Mouse (Mus musculus): ENCODE results near the gene Hoxd1. TPM values are rescaled to one million over a fixed set of nuclear protein-coding genes. Genes with fewer than 3 reads are reported as not detected.
A peak's percentile ranks its signal among the peaks of the same experiment; 100 is the strongest.

Hoxd1 gene
- total and polyA plus RNA-seq, 3 experiments: 0.05 TPM; not detected in 2

- Histone ChIP-seq H3K4me3 (ENCODE audit: low read depth, low read length) (no peak overlapping the region), H3K36me3 (replicated peaks) (peaks cover 2% of the 10 kb centered on the region), H3K9me3 (replicated peaks) (no peaks in the 10 kb centered on the region), H3K4me1 (ENCODE audit: insufficient read depth, low read depth, low read length) (peaks cover 7% of the 10 kb centered on the region), H3K27me3 (ENCODE audit: insufficient read depth, low read length) (peaks cover 56% of the 10 kb centered on the region)
- no peak for ATAC-seq (ENCODE audit: extremely low read depth, insufficient number of reproducible peaks, low FRiP score, poor library complexity, severe bottlenecking)
- no peak for DNase-seq (ENCODE audit: low spot score)
- TF ChIP-seq GATA2 (IDR thresholded peaks at IDR 0.05; ENCODE audit: borderline replicate concordance, low read depth, low read length): no peak
- TF ChIP-seq CTCF (IDR thresholded peaks at IDR 0.05; ENCODE audit: low read depth, low read length): no peak
- TF ChIP-seq POLR2AphosphoS5 (IDR thresholded peaks at IDR 0.05; ENCODE audit: insufficient replicate concordance, low read depth, low read length): no peak
- TF ChIP-seq GATA1 (IDR thresholded peaks at IDR 0.05; ENCODE audit: borderline replicate concordance, low read length): no peak
- no peak for TF ChIP-seq TAL1 (conservative IDR thresholded peaks at IDR 0.05; ENCODE audit: low read depth, low read length)
Measured at GRCm38 (mm10) chr2:74731799-74732512, 30.8 kb upstream of the Hoxd1 start.

- TF ChIP-seq CTCF (IDR thresholded peaks at IDR 0.05; ENCODE audit: low read depth, low read length) (no peak), GATA1 (IDR thresholded peaks at IDR 0.05; ENCODE audit: borderline replicate concordance, low read length) (no peak), POLR2AphosphoS5 (IDR thresholded peaks at IDR 0.05; ENCODE audit: insufficient replicate concordance, low read depth, low read length) (no peak), TAL1 (conservative IDR thresholded peaks at IDR 0.05; ENCODE audit: low read depth, low read length) (no peak), GATA2 (IDR thresholded peaks at IDR 0.05; ENCODE audit: borderline replicate concordance, low read depth, low read length) (no peak)
- H3K9me3 ChIP-seq (replicated peaks): no peaks in the 10 kb centered on the region
- DNase-seq (ENCODE audit: low spot score) (no peak), ATAC-seq (ENCODE audit: extremely low read depth, insufficient number of reproducible peaks, low FRiP score, poor library complexity, severe bottlenecking) (no peak)
- peaks cover 60% of the 10 kb centered on the region for H3K27me3 ChIP-seq (ENCODE audit: insufficient read depth, low read length)
- no peaks in the 10 kb centered on the region for H3K36me3 ChIP-seq (replicated peaks)
- H3K4me1 ChIP-seq (ENCODE audit: insufficient read depth, low read depth, low read length): peaks cover 7% of the 10 kb centered on the region
- H3K4me3 ChIP-seq (ENCODE audit: low read depth, low read length): no peak overlapping the region; the same call in 1 of the 2 replicates
Measured at GRCm38 (mm10) chr2:74732513-74733316, 30.1 kb upstream of the Hoxd1 start.

- ATAC-seq (ENCODE audit: extremely low read depth, insufficient number of reproducible peaks, low FRiP score, poor library complexity, severe bottlenecking) (no peak), DNase-seq (ENCODE audit: low spot score) (peak; percentile 30)
- H3K9me3 ChIP-seq (replicated peaks): no peaks in the 10 kb centered on the region
- peaks cover 7% of the 10 kb centered on the region for H3K4me1 ChIP-seq (ENCODE audit: insufficient read depth, low read depth, low read length)
- peaks cover 64% of the 10 kb centered on the region for H3K27me3 ChIP-seq (ENCODE audit: insufficient read depth, low read length)
- no peak overlapping the region; the same call in 1 of the 2 replicates for H3K4me3 ChIP-seq (ENCODE audit: low read depth, low read length)
- TF ChIP-seq POLR2AphosphoS5 (IDR thresholded peaks at IDR 0.05; ENCODE audit: insufficient replicate concordance, low read depth, low read length) (no peak), GATA1 (IDR thresholded peaks at IDR 0.05; ENCODE audit: borderline replicate concordance, low read length) (no peak), GATA2 (IDR thresholded peaks at IDR 0.05; ENCODE audit: borderline replicate concordance, low read depth, low read length) (no peak), TAL1 (conservative IDR thresholded peaks at IDR 0.05; ENCODE audit: low read depth, low read length) (no peak), CTCF (IDR thresholded peaks at IDR 0.05; ENCODE audit: low read depth, low read length) (no peak)
- no peaks in the 10 kb centered on the region for H3K36me3 ChIP-seq (replicated peaks)
Measured at GRCm38 (mm10) chr2:74733317-74733661, 29.5 kb upstream of the Hoxd1 start.

- Histone ChIP-seq H3K4me3 (ENCODE audit: low read depth, low read length) (no peak overlapping the region), H3K4me1 (ENCODE audit: insufficient read depth, low read depth, low read length) (peaks cover 9% of the 10 kb centered on the region), H3K36me3 (replicated peaks) (no peaks in the 10 kb centered on the region), H3K9me3 (replicated peaks) (no peaks in the 10 kb centered on the region), H3K27me3 (ENCODE audit: insufficient read depth, low read length) (peaks cover 67% of the 10 kb centered on the region)
- no peak for DNase-seq (ENCODE audit: low spot score)
- no peak for ATAC-seq (ENCODE audit: extremely low read depth, insufficient number of reproducible peaks, low FRiP score, poor library complexity, severe bottlenecking)
- TF ChIP-seq GATA2 (IDR thresholded peaks at IDR 0.05; ENCODE audit: borderline replicate concordance, low read depth, low read length) (no peak), CTCF (IDR thresholded peaks at IDR 0.05; ENCODE audit: low read depth, low read length) (no peak), GATA1 (IDR thresholded peaks at IDR 0.05; ENCODE audit: borderline replicate concordance, low read length) (no peak), POLR2AphosphoS5 (IDR thresholded peaks at IDR 0.05; ENCODE audit: insufficient replicate concordance, low read depth, low read length) (no peak), TAL1 (conservative IDR thresholded peaks at IDR 0.05; ENCODE audit: low read depth, low read length) (no peak)
Measured at GRCm38 (mm10) chr2:74733765-74734164, 29.0 kb upstream of the Hoxd1 start.

GRCm38 (mm10) chr2:74734451-74734850, 28.3 kb upstream of the Hoxd1 start:
- no peaks in the 10 kb centered on the region for H3K36me3 ChIP-seq (replicated peaks)
- no peak for ATAC-seq (ENCODE audit: extremely low read depth, insufficient number of reproducible peaks, low FRiP score, poor library complexity, severe bottlenecking)
- peaks cover 9% of the 10 kb centered on the region for H3K4me1 ChIP-seq (ENCODE audit: insufficient read depth, low read depth, low read length)
- DNase-seq (ENCODE audit: low spot score): no peak
- TF ChIP-seq GATA2 (IDR thresholded peaks at IDR 0.05; ENCODE audit: borderline replicate concordance, low read depth, low read length): no peak
- TF ChIP-seq POLR2AphosphoS5 (IDR thresholded peaks at IDR 0.05; ENCODE audit: insufficient replicate concordance, low read depth, low read length): no peak
- no peak for TF ChIP-seq TAL1 (conservative IDR thresholded peaks at IDR 0.05; ENCODE audit: low read depth, low read length)
- TF ChIP-seq GATA1 (IDR thresholded peaks at IDR 0.05; ENCODE audit: borderline replicate concordance, low read length): no peak
- no peak for TF ChIP-seq CTCF (IDR thresholded peaks at IDR 0.05; ENCODE audit: low read depth, low read length)
- H3K4me3 ChIP-seq (ENCODE audit: low read depth, low read length): no peak overlapping the region
- no peaks in the 10 kb centered on the region for H3K9me3 ChIP-seq (replicated peaks)
- H3K27me3 ChIP-seq (ENCODE audit: insufficient read depth, low read length): peaks cover 74% of the 10 kb centered on the region
